Mouse (Mus musculus) CH12F3 (cell line): Measurements from ENCODE around the gene Hoxb9.

Experiments used
- in situ Hi-C: fragments of 300-500 bp; cut with MboI; formaldehyde crosslinking; loops from 2 replicates; pipeline ENCODE4 v1.14.3; 2020; ENCODE audit warnings: low sequenced_read_pairs

Gene Hoxb9

DNA sequence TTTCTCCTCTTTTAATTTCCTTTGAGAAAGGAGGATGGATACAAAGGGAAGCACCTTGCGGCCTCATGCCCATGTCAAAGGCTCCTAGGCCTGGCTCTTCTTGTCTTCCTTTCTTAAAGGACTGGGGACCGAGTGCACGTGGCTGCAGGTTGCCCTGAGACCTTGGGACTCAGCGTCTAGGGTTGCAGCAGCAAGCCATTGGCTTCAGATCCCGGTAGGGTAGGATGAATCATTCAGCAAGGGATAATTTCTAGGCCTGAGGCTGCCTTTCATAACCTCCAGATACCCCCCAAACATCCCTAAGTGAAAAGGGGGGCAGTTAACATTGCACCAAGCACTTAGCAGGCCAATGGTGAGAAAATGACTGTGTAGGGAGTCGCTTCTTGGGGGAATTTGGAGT, 39.8 kb downstream of the Hoxb9 start:
- in situ Hi-C loops, result no loop called here

- in situ Hi-C loops, result no loop called here
These were observed 40.5 kb downstream of the Hoxb9 start for GRCm38 (mm10) chr11:96311520-96312417.

DNA sequence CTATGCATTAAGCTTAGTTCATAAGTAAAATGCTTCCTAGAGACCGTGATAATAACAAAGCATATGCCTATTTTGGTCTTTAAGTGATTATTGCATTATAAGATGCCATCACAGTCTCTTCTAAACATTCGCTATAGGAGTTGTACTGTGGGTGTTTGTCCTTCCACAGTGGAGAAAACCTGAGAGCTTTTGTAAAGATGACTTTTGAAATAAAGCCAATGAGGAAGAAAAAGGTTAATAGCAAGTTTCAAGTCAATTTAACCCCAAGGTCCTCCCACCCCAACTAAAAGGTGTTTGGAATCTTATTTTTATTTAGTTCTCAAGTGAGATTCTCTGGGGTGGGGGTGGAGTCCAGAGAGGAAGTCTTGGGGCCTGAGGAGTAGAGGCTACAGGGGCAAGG, 41.9 kb downstream of the Hoxb9 start:
- in situ Hi-C loops, result no loop called here

GRCm38 (mm10) chr11:96313806-96314428, 42.7 kb downstream of the Hoxb9 start:
- in situ Hi-C loops, result no loop called here

- in situ Hi-C loops, result no loop called here
These were observed 43.5 kb downstream of the Hoxb9 start for GRCm38 (mm10) chr11:96314671-96315343.

DNA sequence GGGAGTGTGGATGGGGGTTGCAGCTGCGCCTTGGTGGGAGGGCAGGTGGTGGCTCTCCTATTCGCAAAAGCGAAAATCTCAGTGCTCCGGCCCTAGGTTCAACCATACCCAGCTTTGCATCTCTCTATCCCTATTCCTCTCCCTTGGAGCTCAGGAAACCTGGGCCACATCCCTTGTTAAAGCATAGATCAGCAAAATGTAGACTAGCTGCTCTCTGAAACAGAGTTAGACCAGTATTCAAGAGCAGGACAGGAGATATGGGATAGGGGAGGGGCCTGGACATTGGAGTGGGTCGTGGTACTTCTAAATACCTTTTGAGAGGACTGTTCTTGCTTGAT, 44.1 kb downstream of the Hoxb9 start:
- in situ Hi-C loops, result no loop called here

GRCm38 (mm10) chr11:96316696-96317607, 45.7 kb downstream of the Hoxb9 start:
- in situ Hi-C loops, result no loop called here

GRCm38 (mm10) chr11:96317608-96318367, 46.5 kb downstream of the Hoxb9 start, which contains the start of gene Hoxb4:
Gene Hoxb4 (plus strand): TSS chr11:96318267.
- in situ Hi-C loops, result no loop called here

GRCm38 (mm10) chr11:96318368-96319070, 47.3 kb downstream of the Hoxb9 start:
- in situ Hi-C loops, result no loop called here

- in situ Hi-C loops, result no loop called here
These were observed 48.0 kb downstream of the Hoxb9 start for GRCm38 (mm10) chr11:96319071-96319902.

DNA sequence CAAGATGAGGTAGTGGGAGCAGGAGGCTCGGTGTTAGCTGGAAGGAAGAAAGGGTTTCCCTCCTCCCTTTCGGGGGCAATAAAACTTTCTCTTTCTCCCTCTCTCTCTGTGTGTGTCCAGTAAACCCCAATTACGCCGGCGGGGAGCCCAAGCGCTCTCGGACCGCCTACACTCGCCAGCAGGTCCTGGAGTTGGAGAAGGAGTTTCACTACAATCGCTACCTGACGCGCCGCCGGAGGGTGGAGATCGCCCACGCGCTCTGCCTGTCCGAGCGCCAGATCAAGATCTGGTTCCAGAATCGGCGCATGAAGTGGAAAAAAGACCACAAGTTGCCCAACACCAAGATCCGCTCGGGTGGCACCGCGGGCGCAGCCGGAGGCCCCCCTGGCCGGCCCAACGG, 48.7 kb downstream of the Hoxb9 start:
- in situ Hi-C loops, result no loop called here

GRCm38 (mm10) chr11:96320688-96321087, 49.4 kb downstream of the Hoxb9 start:
- in situ Hi-C loops, result no loop called here

DNA sequence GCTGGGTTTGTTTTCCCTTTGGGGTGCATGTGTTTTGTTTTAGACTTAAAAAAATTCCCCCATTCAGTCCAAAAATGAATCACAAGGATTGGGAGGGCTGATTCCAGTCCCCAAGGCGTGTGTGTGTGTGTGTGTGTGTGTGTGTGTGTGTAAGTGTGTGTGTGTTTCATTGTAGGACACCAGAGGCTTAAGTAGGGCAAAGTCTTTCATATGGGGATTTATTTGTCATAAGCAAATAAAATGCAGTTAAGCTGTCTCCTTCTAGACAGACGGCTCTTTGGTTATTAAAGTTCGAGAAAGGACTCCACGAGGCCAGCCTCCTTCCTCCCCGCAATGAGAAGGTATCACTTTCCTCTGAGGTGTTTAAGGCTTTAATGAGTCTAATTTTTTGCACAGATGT, 50.6 kb downstream of the Hoxb9 start:
- in situ Hi-C loops, result no loop called here

DNA sequence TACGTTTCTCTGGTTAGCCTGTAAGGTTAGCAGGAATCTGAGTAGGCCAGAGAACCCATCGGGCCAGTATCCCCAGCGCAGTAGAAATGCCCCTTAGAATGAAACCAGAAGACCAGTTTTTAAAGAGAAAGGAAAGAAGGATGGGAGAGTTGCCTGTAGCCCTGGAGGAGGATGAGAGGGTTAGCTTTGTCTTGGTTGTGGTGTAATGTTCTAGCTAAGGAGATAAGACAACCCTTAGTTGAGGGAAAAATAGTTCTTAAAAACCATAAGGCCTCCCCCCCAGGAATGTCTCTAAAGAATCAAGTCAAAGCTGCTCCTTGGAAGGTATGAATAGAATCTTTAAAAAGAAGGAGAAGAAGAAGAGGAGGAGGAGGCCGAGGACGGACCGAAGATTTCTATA, 51.5 kb downstream of the Hoxb9 start:
- in situ Hi-C loops, result no loop called here

- in situ Hi-C loops, result no loop called here
These were observed 51.9 kb downstream of the Hoxb9 start, which contains the start of gene Hoxb3 for GRCm38 (mm10) chr11:96323154-96323553. Gene Hoxb3 (plus strand): TSS chr11:96323326.

DNA sequence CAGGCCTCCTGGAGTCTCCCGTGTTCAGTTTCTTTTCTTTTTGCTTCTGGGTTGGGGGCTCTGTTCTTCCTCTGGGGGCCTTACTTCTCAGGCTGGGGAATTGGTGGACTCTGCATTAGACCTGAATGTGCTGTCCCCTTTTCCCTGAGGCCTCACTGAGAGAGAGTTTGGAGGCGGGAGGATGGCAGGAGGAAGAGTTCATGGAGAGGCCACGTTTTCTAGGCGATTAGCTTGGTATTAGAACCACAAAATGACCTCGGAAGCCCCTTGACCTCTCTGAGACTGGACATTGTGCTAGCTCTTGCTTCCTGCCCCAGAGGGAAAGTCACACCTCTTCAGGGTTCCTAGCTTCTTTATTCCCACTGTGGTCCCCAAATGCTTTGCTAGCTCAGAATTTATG, 52.9 kb downstream of the Hoxb9 start:
- in situ Hi-C loops, result no loop called here

- in situ Hi-C loops, result no loop called here
These were observed 53.7 kb downstream of the Hoxb9 start for GRCm38 (mm10) chr11:96324965-96325364.

DNA sequence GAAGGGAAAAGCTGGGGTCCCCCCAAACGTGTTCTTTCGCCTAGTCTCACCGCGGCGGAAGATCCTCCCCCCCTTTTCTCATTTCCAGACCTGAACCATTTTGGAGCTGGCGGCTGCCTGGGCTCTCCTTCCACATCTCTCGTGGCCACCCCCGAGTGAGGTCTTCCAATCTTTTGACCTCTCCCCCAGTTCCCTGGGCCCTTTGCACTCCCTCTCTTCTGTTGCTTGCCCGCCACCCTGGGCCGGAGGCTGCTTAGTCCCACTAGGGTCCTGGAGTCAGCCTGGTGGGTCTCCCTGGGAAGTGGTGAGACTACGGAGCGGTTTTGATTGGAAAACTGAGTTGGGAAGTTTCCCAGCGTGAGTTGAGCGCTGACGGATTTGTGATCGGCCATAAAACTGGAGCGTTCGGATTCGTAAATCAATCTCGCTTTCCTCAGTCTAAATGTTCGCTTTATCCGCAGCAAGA, 54.5 kb downstream of the Hoxb9 start:
- in situ Hi-C loops, result no loop called here
